Mouse (Mus musculus): ENCODE data around the gene Celf5. TPM values are rescaled to one million over a fixed set of nuclear protein-coding genes. Genes with fewer than 3 reads are reported as not detected.

Gene Celf5
- total RNA-seq, 2 experiments from 2014 or later, result 268 TPM

GRCm38 (mm10) chr10:81498316-81499249 lies 16.1 kb upstream of the Celf5 start:
- no peak for DNase-seq (ENCODE audit: low spot score in 2 of 2)

GRCm38 (mm10) chr10:81497401-81498270 lies 15.1 kb upstream of the Celf5 start:
- DNase-seq (ENCODE audit: low spot score in 2 of 2), result no peak

- DNase-seq (ENCODE audit: low spot score in 2 of 2), result no peak
These were observed 14.5 kb upstream of the Celf5 start for GRCm38 (mm10) chr10:81496969-81497368.

- peak; percentile 97 to 100 for DNase-seq (ENCODE audit: low spot score in 2 of 2)
These were observed 13.9 kb upstream of the Celf5 start, which contains the start of gene Ncln for GRCm38 (mm10) chr10:81496264-81496901. Gene Ncln (minus strand): TSS chr10:81496392.

DNA sequence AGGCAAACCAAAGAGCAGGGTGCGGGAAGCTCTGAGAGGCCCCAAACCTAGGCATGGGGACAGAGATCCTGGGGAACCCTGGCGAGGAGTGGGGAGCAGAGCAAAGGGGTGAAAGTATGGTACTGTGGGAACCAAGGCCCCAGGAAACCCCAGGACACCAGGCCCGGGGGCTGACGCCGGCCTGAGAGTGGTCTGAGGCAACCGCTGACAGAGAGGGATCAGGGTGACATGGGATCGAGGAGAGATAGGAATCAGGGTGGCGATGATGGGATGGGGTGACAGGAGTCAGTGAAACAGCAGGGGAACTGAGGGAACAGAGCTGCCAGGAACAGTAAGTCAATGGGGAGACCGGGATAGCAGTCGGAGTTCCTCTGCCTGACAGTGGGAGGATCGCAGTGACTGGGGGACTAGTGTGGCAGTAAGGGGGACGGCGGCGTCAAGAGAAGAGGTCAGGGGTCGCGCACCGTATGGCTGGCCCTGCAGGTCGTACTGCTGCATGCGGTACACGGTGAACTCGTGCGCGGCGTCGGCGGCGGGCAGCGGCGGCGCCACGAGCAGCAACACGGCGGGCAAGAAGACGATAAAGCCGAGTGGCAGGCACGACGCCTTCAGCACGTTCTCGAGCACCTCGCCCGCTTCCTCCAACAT lies 13.2 kb upstream of the Celf5 start:
- DNase-seq (ENCODE audit: low spot score in 2 of 2), result no peak

DNA sequence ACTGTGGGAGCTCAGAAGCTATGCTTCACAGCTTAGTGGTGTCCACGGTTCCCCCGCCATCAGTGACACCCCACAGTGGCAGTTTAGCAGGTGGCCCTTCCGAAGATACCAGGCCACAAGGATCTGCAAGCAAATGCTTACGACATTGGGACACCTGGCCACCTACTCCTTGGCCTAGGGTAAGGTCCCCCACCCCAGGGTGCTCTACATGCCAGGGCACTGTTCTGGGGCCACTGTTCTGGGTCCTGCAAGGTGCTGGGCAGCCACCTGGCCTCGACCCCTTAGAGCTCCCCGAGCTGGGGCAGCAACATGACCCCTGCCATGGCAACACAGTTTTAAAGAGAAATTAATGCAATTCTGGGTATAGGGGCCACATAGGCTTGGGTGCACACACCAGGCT lies 12.6 kb upstream of the Celf5 start:
- DNase-seq (ENCODE audit: low spot score in 2 of 2), result no peak

- DNase-seq (ENCODE audit: low spot score in 2 of 2), result peak in 1 of 2 experiments; percentile 10
These were observed 11.9 kb upstream of the Celf5 start for GRCm38 (mm10) chr10:81494260-81495041.

DNA sequence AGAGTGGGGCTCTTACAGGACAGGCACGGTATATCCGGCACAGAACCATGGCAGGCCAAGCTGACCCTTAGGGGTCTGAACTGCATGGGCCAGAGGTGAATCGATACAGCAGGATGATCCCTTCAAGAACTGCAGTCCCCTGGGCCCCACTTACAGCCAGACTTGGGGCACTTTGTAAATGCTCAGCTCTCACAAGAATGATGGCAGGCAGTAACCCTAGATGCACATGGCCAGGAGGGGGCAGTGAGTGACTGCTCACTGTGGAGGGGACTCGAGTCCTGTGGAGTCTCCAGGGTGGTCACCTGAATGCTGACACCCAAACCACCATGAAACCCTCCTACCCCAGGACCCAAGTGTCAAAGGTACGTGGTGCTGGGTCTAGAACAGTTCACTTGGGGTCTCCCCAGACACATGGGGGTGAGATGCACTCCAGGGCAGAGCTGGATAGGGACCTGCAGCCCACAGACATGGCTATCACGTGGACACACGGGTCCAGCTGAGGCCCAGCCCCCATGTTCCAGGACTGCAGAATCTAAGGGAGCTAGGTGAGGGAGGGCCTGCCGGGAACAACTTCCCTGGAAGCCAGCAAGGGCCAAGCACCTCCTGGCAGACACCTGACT lies 11.2 kb upstream of the Celf5 start:
- DNase-seq (ENCODE audit: low spot score in 2 of 2), result no peak

GRCm38 (mm10) chr10:81492606-81493240 lies 10.2 kb upstream of the Celf5 start:
- no peak for DNase-seq (ENCODE audit: low spot score in 2 of 2)

DNA sequence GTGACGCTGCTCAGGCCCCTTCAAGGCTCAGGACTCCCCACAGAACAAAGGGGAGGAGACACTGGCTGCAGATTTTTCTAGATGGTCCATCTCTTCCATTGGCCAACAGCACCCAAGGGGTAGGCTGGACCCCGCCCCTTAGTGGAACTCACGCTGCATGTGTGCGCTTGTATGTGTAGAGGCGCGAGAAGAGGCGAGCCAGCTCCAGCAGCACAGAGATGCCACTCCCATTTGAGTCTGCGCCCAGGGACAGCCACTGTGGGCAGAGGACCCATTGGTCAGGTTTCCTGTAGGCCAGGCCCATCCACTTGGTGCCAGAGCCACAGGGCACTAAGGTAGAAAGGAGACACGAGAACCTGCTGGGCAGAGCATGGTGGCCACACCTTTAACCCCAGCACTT lies 8.5 kb upstream of the Celf5 start:
- no peak for DNase-seq (ENCODE audit: low spot score in 2 of 2)

- DNase-seq (ENCODE audit: low spot score in 2 of 2), result no peak
These were observed 7.4 kb upstream of the Celf5 start for GRCm38 (mm10) chr10:81489941-81490340.

GRCm38 (mm10) chr10:81488081-81488480 lies 5.6 kb upstream of the Celf5 start:
- DNase-seq (ENCODE audit: low spot score in 2 of 2), result no peak

GRCm38 (mm10) chr10:81486496-81486895 lies 4.0 kb upstream of the Celf5 start:
- DNase-seq (ENCODE audit: low spot score in 2 of 2), result no peak

DNA sequence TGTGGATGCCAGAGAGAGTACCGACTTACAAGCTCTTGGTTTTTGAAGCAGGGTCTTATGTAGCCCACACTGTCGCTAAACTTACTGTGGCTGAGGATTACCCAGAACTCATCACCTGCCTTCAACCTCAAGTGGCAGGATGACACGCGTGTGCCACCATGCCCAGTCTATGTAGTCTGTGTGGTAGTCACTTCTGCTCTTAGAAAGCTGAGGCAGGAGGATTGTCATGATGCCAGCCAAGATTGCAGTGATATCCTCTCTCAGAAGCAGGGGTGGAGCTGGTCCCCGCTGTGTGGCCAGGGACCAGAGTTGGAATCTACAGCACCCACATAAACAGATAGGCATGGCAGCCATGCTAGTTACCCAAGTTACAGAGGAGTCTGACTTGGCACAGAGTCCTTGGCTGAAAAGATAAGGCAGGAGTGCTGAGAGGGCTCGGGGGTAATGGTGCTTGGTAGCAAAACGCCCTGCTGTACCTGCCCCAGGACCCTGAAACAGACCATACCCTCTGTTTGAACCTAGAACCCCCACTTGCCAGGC lies 3.0 kb upstream of the Celf5 start:
- no peak for DNase-seq (ENCODE audit: low spot score in 2 of 2)

- DNase-seq (ENCODE audit: low spot score in 2 of 2), result no peak
These were observed 2.5 kb upstream of the Celf5 start for GRCm38 (mm10) chr10:81485060-81485449.

DNA sequence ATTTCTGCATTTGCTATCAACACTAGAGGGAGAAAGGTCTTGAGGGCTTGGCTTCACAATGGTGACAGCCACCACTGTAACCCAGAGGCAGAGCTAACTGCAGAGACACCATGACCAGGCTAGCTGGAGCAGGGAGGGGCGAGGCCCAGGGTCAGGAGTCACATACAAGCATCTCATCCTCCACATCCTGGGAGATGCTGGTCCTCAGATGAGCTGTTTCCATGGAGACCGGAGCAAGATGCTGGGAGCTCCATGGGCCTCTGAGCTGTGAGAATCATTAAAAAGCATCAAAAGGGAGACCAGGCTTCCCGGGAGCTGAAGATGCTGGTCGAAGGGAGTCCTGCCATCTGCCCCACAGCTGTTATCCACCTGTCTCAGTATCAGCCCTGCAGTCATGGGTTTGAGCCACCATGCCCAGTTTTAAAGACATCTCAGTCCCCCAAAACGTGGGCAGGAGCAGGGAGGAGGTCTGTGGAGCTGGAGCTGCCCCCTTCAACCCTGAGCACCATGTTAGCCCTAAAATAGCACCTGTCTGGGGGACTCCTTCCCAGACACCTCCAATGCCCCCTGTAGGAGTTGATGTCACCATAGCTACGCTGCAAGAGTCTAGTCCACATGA lies 2.0 kb upstream of the Celf5 start:
- peak in 1 of 2 experiments; percentile 60 for DNase-seq (ENCODE audit: low spot score in 2 of 2)

- DNase-seq (ENCODE audit: low spot score in 2 of 2), result peak in 1 of 2 experiments; percentile 74
These were observed 1.5 kb upstream of the Celf5 start for GRCm38 (mm10) chr10:81483983-81484382.

Measured in layer of hippocampus, adult 18-20 months (tissue).